Mouse (Mus musculus): ENCODE data around the gene Arhgef2.
"Not testable (repeated sequence)": the region's sequence is repeated elsewhere in the genome, so short reads cannot be mapped to it uniquely, and the experiment has no call there.

Gene Arhgef2

GRCm38 (mm10) chr3:88605666-88606065, at the start of gene Arhgef2:
TSS of gene Arhgef2 (plus strand) at chr3:88605966.
- DNase-seq (ENCODE audit: low spot score in 2 of 2): not testable (repeated sequence)

- no peak for DNase-seq (ENCODE audit: low spot score in 2 of 2)
Observed at GRCm38 (mm10) chr3:88556616-88557015, 49.1 kb upstream of the Arhgef2 start.

- no peak for DNase-seq (ENCODE audit: low spot score in 2 of 2)
Observed at GRCm38 (mm10) chr3:88559596-88559995, 46.2 kb upstream of the Arhgef2 start.

- DNase-seq (ENCODE audit: low spot score in 2 of 2): no peak
Observed at GRCm38 (mm10) chr3:88561989-88562388, 43.8 kb upstream of the Arhgef2 start.

- DNase-seq (ENCODE audit: low spot score in 2 of 2): no peak
Observed at GRCm38 (mm10) chr3:88563442-88563841, 42.3 kb upstream of the Arhgef2 start.

- no peak for DNase-seq (ENCODE audit: low spot score in 2 of 2)
Observed at GRCm38 (mm10) chr3:88563966-88564365, 41.8 kb upstream of the Arhgef2 start.

GRCm38 (mm10) chr3:88566116-88566515, 39.6 kb upstream of the Arhgef2 start:
- no peak for DNase-seq (ENCODE audit: low spot score in 2 of 2)

- no peak for DNase-seq (ENCODE audit: low spot score in 2 of 2)
Observed at GRCm38 (mm10) chr3:88566536-88567061, 39.2 kb upstream of the Arhgef2 start.

- no peak for DNase-seq (ENCODE audit: low spot score in 2 of 2)
Observed at GRCm38 (mm10) chr3:88567892-88568291, 37.9 kb upstream of the Arhgef2 start.

- no peak for DNase-seq (ENCODE audit: low spot score in 2 of 2)
Observed at GRCm38 (mm10) chr3:88568615-88569014, 37.2 kb upstream of the Arhgef2 start.

- DNase-seq (ENCODE audit: low spot score in 2 of 2): no peak
Observed at GRCm38 (mm10) chr3:88569093-88569492, 36.7 kb upstream of the Arhgef2 start.

GRCm38 (mm10) chr3:88569694-88570093, 36.1 kb upstream of the Arhgef2 start:
- DNase-seq (ENCODE audit: low spot score in 2 of 2): no peak

GRCm38 (mm10) chr3:88570341-88570740, 35.4 kb upstream of the Arhgef2 start:
- no peak for DNase-seq (ENCODE audit: low spot score in 2 of 2)

GRCm38 (mm10) chr3:88571856-88572255, 33.9 kb upstream of the Arhgef2 start:
- no peak for DNase-seq (ENCODE audit: low spot score in 2 of 2)

- no peak for DNase-seq (ENCODE audit: low spot score in 2 of 2)
Observed at GRCm38 (mm10) chr3:88572835-88573234, 32.9 kb upstream of the Arhgef2 start.

- DNase-seq (ENCODE audit: low spot score in 2 of 2): no peak
Observed at GRCm38 (mm10) chr3:88573810-88574209, 32.0 kb upstream of the Arhgef2 start.

GRCm38 (mm10) chr3:88575540-88575939, 30.2 kb upstream of the Arhgef2 start, which contains the start of gene Ssr2:
TSS of gene Ssr2 (plus strand) at chr3:88575876.
- DNase-seq (ENCODE audit: low spot score in 2 of 2): no peak

- not testable (repeated sequence) for DNase-seq (ENCODE audit: low spot score in 2 of 2)
Observed at GRCm38 (mm10) chr3:88577846-88578245, 27.9 kb upstream of the Arhgef2 start.

GRCm38 (mm10) chr3:88578498-88579424, 27.0 kb upstream of the Arhgef2 start:
- no peak for DNase-seq (ENCODE audit: low spot score in 2 of 2)

- peak; percentile 39 to 74 for DNase-seq (ENCODE audit: low spot score in 2 of 2)
Observed at GRCm38 (mm10) chr3:88579454-88580117, 26.2 kb upstream of the Arhgef2 start.

- no peak for DNase-seq (ENCODE audit: low spot score in 2 of 2)
Observed at GRCm38 (mm10) chr3:88585769-88586168, 20.0 kb upstream of the Arhgef2 start.

- no peak for DNase-seq (ENCODE audit: low spot score in 2 of 2)
Observed at GRCm38 (mm10) chr3:88586640-88587039, 19.1 kb upstream of the Arhgef2 start.

Measured in cerebellum, postnatal 4 days (tissue).